Mouse (Mus musculus) spleen, adult 12 weeks (tissue): ENCODE measurements around the gene Pex6.
A peak's percentile ranks its signal among the peaks of the same experiment; 100 is the strongest.
"Not testable (repeated sequence)": the region's sequence is repeated elsewhere in the genome, so short reads cannot be mapped to it uniquely, and the experiment has no call there.

Experiments used
- DNase-seq: peaks from one replicate; pipeline ENCODE4 v3.0.0; 2022; ENCODE audit warnings: low spot score

Pex6 gene

GRCm38 (mm10) chr17:46735287-46735686 lies 24.0 kb downstream of the Pex6 start:
- no peak for DNase-seq

GRCm38 (mm10) chr17:46736160-46736559 lies 24.9 kb downstream of the Pex6 start:
- DNase-seq = peak; percentile 15

- no peak for DNase-seq
Observed at GRCm38 (mm10) chr17:46741305-46741704, 30.0 kb downstream of the Pex6 start.

DNA sequence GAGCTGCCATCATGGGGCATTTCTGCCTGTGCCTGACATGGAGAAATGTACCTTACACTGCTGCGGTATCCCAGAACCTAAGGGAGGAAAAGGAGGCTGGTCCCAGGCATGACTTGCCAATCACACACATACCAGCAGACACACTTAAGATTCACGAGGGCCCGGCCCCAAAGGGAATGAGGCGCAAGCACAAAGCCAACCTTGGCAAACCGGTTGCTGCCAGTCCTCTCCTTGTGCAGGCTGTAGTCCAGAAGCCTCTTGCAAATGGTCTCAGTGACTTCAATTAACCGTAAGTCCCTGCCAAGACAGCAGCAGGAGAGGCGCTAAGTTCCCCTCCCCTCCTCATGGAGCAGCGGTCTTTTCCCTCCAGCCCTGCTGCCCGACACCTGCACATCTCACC lies 31.7 kb downstream of the Pex6 start:
- no peak for DNase-seq

- no peak for DNase-seq
Observed at GRCm38 (mm10) chr17:46745506-46745905, 34.2 kb downstream of the Pex6 start.

- no peak for DNase-seq
Observed at GRCm38 (mm10) chr17:46747234-46747633, 36.0 kb downstream of the Pex6 start.

DNA sequence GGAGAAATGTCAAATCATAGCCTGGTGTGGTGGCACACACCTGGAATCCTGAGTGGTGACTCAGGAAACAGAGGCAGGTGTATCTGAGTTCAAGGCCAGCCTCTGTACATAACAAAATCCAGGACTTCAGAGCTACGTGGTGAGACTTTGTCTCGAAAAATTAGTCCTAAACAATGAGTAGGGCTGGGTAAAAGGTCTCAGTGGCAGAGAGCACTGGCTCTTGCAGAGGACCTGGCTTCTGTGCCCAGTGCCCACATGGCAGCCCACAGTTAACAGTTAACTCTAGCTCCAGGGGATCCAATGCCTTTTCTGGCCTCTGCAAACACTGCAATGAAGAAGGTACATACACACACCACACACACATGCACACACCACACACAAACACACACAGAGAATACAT lies 36.5 kb downstream of the Pex6 start:
- no peak for DNase-seq

- no peak for DNase-seq
Observed at GRCm38 (mm10) chr17:46749282-46749681, 38.0 kb downstream of the Pex6 start.

DNA sequence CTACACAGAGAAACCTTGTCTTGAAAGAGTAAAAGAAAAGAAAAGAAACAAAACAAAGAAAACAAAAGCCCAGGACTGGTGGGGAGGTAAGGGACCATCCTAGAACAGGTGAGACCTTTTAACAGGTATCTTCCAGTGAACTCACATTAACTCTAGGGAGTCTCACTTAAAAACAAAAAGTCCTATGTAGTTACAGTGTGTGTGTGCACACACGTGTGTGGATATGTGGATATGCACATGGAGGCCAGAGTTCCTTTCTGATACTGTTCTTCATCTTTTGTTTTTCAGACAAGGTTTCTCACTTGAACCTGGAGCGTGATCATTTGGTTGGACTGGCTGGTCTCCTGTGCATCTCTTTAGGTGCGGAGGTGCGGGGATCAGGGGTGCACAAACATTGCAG lies 39.3 kb downstream of the Pex6 start:
- DNase-seq = no peak

DNA sequence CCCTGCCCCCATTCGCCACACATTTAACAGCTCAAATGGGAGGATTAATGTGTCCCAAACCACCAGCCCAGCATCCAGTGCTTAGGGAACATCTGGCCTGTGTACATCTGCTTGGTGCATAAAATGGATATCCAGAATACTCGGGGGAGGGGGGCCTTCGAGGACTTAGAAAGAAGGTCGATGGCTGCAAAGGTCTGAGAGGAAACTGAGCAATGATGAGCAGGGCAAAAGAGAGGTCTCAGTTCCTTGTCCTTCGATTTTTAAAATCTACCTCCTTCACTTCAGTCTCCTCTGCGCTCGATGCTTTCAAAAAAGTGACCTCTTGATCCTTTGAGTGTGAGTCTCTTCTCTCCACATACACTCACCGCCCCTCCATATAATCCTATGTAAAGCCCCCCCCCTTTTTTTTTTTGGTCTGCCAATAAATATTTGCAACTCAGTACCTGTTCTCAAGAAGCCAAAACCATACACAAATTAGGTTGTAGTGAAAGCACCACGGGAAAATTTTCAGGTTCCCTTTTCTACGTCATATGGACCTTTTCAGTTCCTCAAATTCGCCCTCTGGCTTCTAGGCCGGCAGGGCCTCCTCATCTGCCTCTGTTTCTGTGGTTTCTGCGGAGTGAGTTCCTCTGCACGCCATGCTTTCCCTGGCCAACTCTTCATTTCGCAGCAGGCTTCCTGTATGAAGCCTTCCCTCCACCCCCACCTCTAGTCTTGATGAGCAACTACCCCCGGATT lies 40.0 kb downstream of the Pex6 start:
- peak; percentile 65 for DNase-seq

DNA sequence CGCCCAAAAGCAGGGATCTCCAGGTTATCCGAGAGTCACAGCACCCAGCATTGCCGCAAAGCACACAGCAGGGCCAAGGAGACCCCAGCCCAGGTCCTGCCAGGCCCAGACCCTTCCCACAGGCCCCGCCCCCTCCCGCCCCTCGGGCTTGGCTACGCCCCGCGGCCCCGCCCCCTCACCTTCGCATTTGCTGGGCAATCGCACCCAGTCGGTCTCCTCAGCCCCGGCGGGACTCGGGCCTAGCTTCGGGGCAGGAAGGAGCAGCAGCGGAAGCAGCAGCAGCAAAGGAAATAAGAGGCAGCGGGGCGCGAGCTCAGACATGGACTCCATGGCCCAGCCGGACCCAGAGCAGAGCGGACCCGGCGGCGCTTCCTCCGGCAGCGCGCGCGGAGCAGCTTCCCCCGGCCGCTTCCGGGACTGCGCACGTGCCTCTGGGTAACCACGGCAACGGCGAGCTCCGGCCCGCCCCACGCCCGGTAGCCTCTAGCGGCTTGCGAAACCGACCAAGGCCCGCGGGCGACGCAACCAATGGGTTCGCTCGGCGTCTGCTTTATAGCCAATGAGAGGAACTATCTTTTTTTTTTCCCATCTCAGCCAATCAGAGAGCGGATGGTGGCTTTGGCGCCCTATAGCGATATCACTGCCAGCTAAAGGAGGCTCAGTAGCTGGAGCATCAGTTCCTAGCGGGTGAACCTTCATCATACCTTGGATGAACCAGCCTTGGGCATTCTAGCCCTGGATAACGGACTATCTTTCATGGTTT lies 40.7 kb downstream of the Pex6 start, which contains the start of gene Cnpy3:
Gene Cnpy3 (minus strand): TSS at position 421 of the 763 bp plus-strand sequence.
- peak; percentile 94 for DNase-seq

DNA sequence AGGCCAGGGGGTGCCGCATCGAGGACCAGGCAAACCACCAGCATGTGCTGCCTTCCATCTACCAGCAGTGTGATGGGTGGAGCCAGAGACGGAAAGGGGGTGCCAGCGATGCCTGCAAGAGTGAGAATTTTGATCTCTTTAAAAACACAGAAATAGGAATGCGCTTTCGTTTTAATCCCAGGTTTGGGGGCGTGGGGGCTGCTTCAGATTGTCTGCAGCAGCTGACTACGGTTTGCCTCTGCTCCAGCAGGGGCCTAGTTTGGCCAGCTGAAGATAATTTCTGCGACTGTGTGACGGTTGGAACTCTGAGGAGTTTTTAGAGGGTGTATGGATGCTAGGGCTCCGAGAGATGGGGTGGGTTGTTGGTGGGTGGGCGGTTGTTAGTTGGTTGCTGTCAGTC lies 47.5 kb downstream of the Pex6 start:
- DNase-seq = no peak

- no peak for DNase-seq
Observed at GRCm38 (mm10) chr17:46763544-46763943, 52.3 kb downstream of the Pex6 start, which contains the start of gene Ptcra. Ptcra (minus strand) TSS chr17:46763712.

DNA sequence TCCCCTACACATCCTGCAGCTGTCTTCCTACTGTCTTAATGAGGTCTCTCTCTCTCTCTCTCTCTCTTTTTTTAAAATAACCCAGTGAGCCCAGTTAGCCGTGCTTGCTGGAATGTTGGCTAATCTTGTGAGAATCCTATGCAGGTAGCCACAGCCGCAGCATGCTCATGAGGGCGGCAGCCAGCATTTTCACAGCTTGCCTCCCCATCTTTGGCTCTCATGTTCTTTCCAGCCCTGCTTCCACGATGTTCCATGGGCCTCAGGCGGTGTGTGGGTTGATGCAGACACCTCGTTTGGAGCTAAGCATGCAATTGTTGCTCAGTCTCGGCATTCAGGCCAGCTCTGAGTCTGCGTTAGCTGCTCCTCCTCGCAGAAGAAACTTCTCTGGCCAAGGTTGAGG lies 53.7 kb downstream of the Pex6 start:
- not testable (repeated sequence) for DNase-seq

DNA sequence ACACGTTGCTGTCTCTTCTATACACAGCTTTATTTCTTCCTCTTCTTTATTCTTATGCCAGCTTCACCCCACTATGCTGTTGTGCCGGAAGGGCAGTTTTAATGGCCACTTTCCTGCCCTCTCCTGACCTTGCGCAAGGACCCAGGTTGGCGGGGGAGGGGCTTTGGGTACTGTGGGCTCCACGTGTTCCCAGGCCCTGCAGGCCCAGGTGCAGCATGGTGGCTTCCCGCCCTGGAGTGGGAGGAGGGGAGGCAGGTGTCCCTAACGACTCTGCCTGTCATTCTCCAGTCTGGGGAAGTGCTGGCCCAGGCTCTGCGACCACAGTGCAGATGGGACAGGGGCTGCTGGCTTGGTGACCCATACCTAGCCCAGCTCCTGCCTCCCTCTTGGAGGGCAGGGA lies 56.6 kb downstream of the Pex6 start:
- no peak for DNase-seq

- no peak for DNase-seq
Observed at GRCm38 (mm10) chr17:46770546-46770945, 59.3 kb downstream of the Pex6 start.

- DNase-seq = no peak
Observed at GRCm38 (mm10) chr17:46771025-46771424, 59.8 kb downstream of the Pex6 start.

- no peak for DNase-seq
Observed at GRCm38 (mm10) chr17:46771616-46772015, 60.4 kb downstream of the Pex6 start.

DNA sequence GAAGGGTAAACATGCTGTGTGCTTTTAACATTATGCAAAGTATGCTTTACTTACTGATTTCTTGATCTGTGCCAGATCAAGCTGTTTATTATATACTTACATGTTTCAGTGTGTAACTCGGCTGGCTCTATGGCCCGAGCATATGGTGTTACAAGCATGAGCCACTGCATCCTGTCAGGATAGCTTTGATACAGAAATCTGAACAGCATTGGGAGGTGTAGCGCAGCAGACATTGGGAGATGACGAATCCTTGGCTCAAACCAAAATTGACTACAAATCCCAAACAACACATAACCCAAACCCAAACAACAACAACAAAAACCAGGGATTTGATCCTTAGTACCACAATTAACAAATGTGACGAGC lies 60.8 kb downstream of the Pex6 start:
- DNase-seq = no peak

GRCm38 (mm10) chr17:46772404-46773277 lies 61.4 kb downstream of the Pex6 start, which contains the start of gene 2310039H08Rik:
2310039H08Rik (plus strand) TSS chr17:46772635.
- DNase-seq = peak; percentile 68

DNA sequence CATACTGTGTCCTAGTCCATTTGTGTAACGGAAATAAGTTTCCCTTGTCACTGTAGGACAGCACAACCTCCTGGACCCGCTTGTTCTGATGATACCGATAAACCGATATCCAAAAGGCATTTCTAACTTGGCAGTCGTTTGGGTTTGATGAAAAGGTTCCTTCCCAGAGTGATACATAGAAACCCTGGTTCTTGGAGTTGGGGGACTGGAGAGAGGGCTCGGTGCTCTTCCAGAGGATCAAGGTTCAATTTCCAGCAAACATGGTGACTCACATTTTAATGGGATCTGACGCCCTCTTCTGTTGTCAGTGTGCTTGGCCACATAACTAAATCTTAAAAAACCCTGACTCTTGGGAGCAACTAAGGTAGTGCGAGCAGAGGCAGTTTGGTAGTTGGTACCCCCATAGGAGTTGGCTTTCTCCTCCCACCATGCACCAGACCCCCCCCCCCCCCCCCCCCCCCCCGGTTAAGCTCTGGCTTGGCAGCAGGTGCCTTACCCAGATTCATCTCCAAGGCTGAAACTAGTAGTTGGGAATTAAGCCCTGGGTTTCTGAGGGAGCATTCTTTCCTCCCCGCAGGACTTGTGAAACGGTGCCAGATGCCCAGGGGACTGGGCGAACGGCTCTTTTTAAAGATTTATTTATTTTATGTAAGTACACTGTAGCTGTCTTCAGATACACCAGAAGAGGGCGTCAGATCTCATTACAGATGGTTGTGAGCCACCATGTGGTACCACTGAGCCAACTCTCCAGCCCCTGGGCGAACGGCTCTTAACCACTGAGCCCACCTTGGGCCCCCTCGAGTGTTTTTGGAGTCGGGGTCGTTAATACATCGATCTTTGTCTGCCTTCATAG lies 62.2 kb downstream of the Pex6 start:
- DNase-seq = no peak

- no peak for DNase-seq
Observed at GRCm38 (mm10) chr17:46774131-46774472, 62.8 kb downstream of the Pex6 start.
